Mouse (Mus musculus) MEL (cell line): ENCODE measurements around the gene Pde1c.

Source experiments
- BHLHE40 ChIP-seq: IDR thresholded peaks from 2 replicates; pipeline ENCODE4 v1.6.1; 2012; ENCODE audit warnings: low read depth, mild to moderate bottlenecking, inconsistent platforms, low read length, improper control_type of control experiment, borderline replicate concordance
- CHD2 ChIP-seq: IDR thresholded peaks from 2 replicates; pipeline ENCODE4 v1.6.1; 2011; ENCODE audit warnings: low read length, improper control_type of control experiment
- CTCF ChIP-seq, 3 experiments: IDR thresholded peaks in 2 of 3; conservative IDR thresholded peaks in 1 of 3; 2 replicates each; pipeline ENCODE4 v1.5.1; 2011 to 2012; ENCODE audit warnings: low read length in 3 of 3, low read depth in 2 of 3, mild to moderate bottlenecking in 2 of 3, improper control_type of control experiment in 1 of 3, inconsistent platforms in 1 of 3, mixed read lengths in 1 of 3, moderate library complexity in 1 of 3; ENCODE audit not compliant: control insufficient read depth in 1 of 3, insufficient read depth in 1 of 3, poor library complexity in 1 of 3, severe bottlenecking in 1 of 3
- EP300 ChIP-seq, 2 experiments: IDR thresholded peaks; 2 replicates each; pipeline ENCODE4 v1.6.1; 2011; ENCODE audit warnings: improper control_type of control experiment in 2 of 2, low read length in 2 of 2, low read depth in 1 of 2, mild to moderate bottlenecking in 1 of 2
- HCFC1 ChIP-seq: IDR thresholded peaks from 2 replicates; pipeline ENCODE4 v1.6.1; 2012; ENCODE audit warnings: low read depth, mild to moderate bottlenecking, inconsistent platforms, low read length, improper control_type of control experiment, moderate library complexity
- MAFK ChIP-seq: IDR thresholded peaks from 2 replicates; pipeline ENCODE4 v1.6.1; 2011; ENCODE audit warnings: low read depth, mild to moderate bottlenecking, low read length, improper control_type of control experiment, borderline replicate concordance
- MAX ChIP-seq: IDR thresholded peaks from 2 replicates; pipeline ENCODE4 v1.6.1; 2011; ENCODE audit warnings: low read length, improper control_type of control experiment
- POLR2A ChIP-seq, 2 experiments: IDR thresholded peaks; 2 replicates each; pipeline ENCODE4 v1.6.1; 2011 to 2012; ENCODE audit warnings: low read length in 2 of 2, mild to moderate bottlenecking in 2 of 2, control low read depth in 1 of 2, improper control_type of control experiment in 1 of 2, low read depth in 1 of 2, moderate library complexity in 1 of 2; ENCODE audit not compliant: control insufficient read depth in 1 of 2, insufficient read depth in 1 of 2, poor library complexity in 1 of 2
- POLR2AphosphoS2 ChIP-seq: IDR thresholded peaks from 2 replicates; pipeline ENCODE4 v1.6.1; 2011; ENCODE audit warnings: low read length, improper control_type of control experiment
- POLR2AphosphoS5 ChIP-seq: IDR thresholded peaks from 2 replicates; pipeline ENCODE4 v1.6.1; 2012; ENCODE audit warnings: low read depth, borderline replicate concordance, mild to moderate bottlenecking, inconsistent platforms, low read length, moderate library complexity, mixed read lengths
- RAD21 ChIP-seq: IDR thresholded peaks from 2 replicates; pipeline ENCODE4 v1.6.1; 2011; ENCODE audit warnings: mild to moderate bottlenecking, low read depth, low read length, improper control_type of control experiment
- SMC3 ChIP-seq: IDR thresholded peaks from 2 replicates; pipeline ENCODE4 v1.6.1; 2011; ENCODE audit warnings: low read depth, low read length, improper control_type of control experiment
- UBTF ChIP-seq: IDR thresholded peaks from 2 replicates; pipeline ENCODE4 v1.6.1; 2012; ENCODE audit warnings: low read depth, mild to moderate bottlenecking, inconsistent platforms, low read length, improper control_type of control experiment, moderate library complexity, borderline replicate concordance; ENCODE audit not compliant: insufficient read depth
- ZKSCAN1 ChIP-seq: IDR thresholded peaks from 2 replicates; pipeline ENCODE4 v1.6.1; 2012; ENCODE audit warnings: low read depth, mild to moderate bottlenecking, inconsistent platforms, low read length, improper control_type of control experiment, moderate library complexity

DNA sequence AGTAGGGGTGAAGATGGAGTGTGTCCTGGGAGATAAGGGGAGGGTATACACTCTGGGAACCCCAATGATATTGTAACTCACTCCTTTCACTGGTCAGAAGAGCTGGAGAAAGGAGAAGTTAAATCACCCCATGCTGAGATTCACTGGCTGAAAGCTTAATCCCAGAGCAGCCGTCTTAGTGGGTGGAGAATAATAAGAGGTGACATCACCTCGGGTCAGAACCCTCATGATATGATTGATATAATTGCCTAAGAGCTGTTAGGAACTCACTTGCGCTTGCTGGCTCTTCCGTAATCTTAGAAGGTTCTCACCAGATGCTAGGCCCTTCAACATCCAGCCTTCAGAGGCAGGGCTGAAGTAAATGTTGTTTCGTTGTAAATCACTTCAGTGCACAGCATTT lies 79.7 kb downstream of the Pde1c start:
- TF ChIP-seq UBTF: no peak
- TF ChIP-seq CTCF (IDR thresholded peaks at IDR 0.05 in 2 of 3, conservative IDR thresholded peaks at IDR 0.05 in 1 of 3; ENCODE audit: control insufficient read depth in 1 of 3, insufficient read depth in 1 of 3, low read depth in 2 of 3, low read length in 3 of 3, poor library complexity in 1 of 3, severe bottlenecking in 1 of 3): no peak
- no peak for TF ChIP-seq RAD21
- TF ChIP-seq SMC3: no peak
- TF ChIP-seq POLR2A (IDR thresholded peaks at IDR 0.05; ENCODE audit: control insufficient read depth in 1 of 2, insufficient read depth in 1 of 2, low read depth in 1 of 2, low read length in 2 of 2, poor library complexity in 1 of 2): no peak
- TF ChIP-seq ZKSCAN1: no peak
- no peak for TF ChIP-seq HCFC1
- no peak for TF ChIP-seq POLR2AphosphoS5
- TF ChIP-seq POLR2AphosphoS2: no peak
- no peak for TF ChIP-seq MAFK
- TF ChIP-seq MAX: no peak
- TF ChIP-seq BHLHE40: no peak
- no peak for TF ChIP-seq CHD2
- TF ChIP-seq EP300 (IDR thresholded peaks at IDR 0.05; ENCODE audit: low read depth in 1 of 2, low read length in 2 of 2): no peak
